Mouse (Mus musculus) CH12F3 (cell line): ENCODE measurements at regions not wholly inside any gene's neighbourhood (a gene's known extent, or its start where the extent isn't known, plus 50 kb on each side); places are given as distances from the start of the nearest gene placed in this dataset.

Experiments used
- in situ Hi-C: fragments of 300-500 bp; cut with MboI; formaldehyde crosslinking; loops from 2 replicates; pipeline ENCODE4 v1.14.3; 2020; ENCODE audit warnings: low sequenced_read_pairs

DNA sequence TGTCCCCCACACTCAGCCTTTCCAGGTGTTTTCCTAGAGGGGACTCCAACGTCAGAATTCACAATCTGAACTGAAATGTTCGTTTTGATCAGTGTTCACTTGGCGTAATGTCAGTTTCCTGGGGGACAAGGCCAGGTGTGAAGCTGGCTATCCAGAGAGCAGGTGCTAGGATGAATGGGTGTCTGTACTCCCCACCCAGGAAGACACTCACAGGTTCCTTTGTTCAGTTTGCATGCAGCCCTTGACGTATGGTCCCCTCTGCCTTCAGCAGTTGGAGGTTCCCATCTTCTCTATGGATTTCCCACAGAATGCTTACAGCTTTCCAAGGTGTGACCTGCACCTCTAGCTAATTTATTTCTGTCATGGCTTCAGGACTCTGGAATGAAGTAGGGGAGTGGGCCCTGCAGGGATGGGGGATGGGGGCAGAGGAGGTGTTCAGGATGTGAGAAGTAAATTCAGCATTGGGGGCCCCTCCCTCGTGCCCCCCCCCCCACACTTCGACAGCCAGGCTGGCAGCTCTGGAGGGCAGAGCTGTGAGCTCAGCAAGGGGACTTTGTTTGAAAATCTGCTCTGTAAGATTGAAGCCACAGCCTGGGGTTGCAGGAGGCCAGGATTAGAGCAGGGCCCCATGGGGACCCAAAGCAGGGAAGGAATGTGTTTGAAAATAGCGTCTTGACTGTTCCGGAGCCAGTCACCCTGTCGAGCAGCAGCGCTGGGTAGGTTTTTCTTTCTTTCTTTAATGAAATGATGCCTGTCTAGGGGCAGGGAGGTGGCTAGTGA, 173.2 kb upstream of the Ubash3b start:
- in situ Hi-C loops: no loop called here

DNA sequence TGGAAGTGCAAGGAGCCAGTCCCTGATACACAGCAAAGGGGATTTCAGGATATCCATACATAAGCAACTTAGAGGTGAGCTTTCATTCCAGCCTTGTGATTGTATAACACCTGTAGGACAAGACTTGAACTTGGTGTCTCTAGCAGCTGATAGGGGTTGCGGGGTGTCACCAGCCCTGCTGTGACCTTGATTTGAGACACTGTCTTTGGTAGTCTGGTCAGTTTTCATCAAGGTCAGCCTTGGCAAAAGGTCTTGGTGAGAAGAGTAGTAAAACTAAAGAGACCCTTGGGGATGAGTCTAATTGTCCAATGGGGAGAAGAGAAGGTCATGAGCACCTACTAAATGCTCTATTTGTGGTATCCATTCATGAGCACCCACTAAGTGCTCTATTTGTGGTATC, 172.0 kb upstream of the Ubash3b start:
- in situ Hi-C loops: no loop called here

DNA sequence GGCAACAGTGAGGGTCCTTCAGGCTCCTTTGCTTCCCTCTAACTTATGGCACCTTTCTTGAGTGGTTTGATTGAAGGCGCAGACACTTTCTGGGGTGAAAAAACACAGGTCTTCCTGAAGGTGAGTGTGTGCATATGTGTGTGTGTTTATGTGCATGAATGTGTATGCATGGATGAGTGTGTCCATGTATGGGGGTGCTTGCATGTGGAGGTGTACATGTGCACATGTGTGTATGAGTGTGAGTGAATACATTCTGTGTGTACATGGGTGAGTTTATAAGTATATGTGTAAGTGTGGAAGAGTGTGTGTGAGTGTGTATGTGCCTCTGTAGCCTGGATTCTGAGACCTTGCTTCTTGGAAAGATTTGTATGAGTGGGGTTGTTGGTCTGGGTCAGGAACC, 167.5 kb upstream of the Ubash3b start:
- in situ Hi-C loops: no loop called here

DNA sequence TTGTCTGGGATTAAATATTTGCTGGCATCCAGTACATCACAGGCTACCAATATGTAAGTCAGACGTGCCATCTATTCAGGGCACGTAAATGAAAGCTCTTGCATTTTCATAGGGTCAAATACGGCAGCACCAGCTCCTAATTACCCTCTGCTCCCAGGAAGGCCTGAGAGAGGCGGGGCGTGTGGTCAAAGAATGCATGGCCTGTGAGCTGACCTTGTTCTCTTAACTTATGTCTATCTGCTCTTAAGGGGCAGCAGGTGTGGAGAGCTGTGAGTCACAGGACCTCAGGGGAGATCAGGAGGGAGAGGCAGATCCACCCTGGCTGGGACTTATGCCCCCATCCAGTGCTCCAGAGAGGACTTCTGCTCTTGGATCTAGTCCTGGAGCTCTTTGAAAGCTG, 167.0 kb upstream of the Ubash3b start:
- in situ Hi-C loops: no loop called here

DNA sequence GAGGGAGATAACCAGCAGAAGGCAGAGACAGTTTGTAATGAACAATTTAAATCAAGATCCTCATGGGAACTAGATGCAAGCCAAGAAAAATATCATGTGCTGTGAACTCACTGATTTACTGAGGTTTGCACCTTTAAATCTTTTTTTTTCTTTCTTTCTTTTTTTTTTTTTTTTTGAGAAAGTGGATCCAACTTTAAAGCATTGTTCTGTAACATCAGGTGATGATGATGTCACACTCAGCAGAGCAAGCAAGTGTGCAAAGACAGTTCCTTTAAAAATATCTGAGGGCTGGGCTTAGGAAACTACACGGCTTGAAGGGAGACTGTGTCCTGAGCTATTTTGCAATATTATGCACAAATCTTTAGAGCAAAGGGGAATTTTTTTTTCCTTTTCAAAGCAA, 166.6 kb upstream of the Ubash3b start:
- in situ Hi-C loops: no loop called here

DNA sequence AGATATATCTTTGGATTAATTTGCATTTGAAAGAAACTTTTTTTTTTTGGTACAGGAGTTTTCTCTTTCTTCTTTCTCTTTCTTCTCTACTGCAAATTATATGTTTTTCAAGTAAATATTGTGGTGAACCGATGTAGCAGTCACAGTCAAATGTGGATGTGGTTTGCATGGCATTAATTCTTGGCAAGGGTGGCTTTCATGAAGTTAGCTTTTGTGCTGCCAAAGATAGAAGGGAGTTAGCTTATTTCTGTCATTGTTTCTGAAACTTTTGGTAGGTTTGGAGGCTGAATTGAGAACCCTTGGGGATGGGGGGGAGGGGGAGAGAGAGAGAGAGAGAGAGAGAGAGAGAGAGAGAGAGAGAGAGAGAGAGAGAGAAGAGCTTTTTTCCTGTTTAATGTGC, 166.1 kb upstream of the Ubash3b start:
- in situ Hi-C loops: no loop called here

DNA sequence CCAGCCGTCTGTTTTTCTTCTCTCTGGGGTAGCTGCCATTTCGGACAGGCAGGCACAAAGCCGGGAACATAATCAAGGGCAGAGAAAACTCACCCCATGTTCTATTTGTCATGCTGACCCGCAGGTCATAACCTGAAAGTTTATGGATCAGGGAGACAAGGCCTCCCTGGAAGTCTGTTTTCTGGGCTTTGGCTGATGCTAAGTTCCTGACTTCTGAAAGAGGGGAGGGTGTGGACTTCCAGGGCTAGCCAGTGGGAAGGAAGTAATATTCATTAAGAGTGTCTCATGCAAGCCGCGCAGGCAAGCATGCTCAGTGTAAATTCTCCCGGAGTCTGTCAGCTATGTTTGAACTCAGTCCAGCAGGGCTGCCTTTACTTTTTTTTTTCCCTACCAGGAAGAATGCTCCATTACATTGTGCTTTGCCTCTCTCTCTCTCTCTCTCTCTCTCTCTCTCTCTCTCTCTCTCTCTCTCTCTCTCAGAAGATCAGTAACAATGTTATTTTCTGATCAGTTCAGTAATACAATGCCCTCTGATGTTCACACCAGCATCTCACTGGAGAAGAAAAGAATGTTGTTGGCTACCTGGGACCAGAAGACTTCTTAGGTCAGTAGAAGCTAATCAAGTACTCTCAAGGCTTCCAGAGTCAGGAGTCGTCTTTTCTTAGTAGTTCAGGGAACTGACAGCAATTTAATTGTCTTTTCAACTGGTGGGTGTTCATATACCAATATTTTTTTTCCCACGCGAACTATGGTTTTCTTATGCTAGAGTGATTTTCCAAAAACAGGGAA, 165.5 kb upstream of the Ubash3b start:
- in situ Hi-C loops: no loop called here

DNA sequence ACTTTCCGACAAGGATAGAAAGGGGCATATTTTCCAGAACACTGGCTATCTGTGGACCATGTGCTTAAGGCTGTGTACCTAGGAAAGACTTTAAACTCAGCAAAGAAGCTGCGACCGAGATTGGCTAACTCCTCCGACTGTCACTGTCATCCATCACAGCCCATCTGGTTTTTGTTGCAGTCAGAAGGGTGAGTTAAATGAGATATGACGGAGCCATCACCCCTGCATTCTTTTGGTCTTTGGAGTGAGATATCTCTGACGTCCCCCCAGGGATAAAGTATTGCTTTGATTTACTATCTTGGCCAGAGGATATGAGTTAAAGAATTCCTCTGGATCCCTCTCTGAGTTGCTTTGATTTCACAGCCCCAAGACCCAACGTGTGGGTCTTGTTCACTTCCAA, 160.0 kb upstream of the Ubash3b start:
- in situ Hi-C loops: no loop called here

DNA sequence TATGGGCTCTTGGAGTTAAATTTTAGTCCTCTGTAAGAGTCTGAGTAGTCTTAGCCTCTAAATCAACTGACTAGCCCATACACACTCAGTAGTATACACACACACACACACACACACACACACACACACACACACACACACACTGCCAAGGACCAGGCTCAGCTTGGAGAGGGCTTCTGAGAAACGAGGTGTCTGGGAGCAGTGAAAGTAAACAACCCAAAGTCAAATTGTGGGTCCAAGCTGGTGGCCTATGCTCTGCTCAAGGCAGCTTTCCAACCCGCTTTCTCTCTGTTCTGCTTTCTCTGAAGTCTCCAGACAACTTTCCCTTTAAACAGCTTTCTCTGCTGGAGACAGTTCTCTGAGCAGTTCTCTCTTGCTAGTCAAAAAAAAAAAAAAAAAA, 157.6 kb upstream of the Ubash3b start:
- in situ Hi-C loops: no loop called here

DNA sequence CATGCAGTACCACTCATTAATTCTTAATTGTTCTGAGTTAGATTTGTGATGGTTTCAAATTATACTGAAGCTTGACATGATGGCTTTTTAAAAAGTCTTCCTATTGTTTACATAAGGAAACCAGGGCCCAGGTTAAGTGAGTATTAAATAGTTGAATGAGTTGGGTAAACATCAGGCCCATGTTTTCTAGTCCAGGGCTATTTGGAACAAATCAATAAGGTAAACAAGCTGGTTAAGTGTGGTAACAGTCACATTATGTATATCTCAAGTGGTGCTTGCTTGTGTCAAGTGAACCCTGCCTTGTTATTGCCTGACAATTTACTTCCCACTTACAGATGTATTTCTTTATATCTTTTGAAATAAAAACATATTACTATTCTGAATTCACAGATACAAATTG, 144.7 kb upstream of the Ubash3b start:
- in situ Hi-C loops: no loop called here

DNA sequence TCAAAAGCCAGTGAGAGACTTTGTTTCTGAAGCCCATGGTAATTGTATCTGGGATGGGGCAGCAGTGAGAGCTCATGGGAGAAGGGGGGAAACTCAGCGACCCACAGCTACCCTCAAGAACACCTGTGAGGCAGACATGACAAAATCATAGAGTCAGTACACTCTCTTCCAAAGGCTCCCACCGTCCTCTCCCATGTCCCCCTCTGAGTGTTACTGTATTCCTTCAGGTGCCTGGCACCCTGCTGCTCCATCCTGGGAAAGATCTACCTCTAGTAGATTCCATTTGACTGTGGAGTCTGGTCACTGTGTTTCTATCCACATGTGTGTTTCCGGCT, 142.0 kb upstream of the Ubash3b start:
- in situ Hi-C loops: no loop called here

DNA sequence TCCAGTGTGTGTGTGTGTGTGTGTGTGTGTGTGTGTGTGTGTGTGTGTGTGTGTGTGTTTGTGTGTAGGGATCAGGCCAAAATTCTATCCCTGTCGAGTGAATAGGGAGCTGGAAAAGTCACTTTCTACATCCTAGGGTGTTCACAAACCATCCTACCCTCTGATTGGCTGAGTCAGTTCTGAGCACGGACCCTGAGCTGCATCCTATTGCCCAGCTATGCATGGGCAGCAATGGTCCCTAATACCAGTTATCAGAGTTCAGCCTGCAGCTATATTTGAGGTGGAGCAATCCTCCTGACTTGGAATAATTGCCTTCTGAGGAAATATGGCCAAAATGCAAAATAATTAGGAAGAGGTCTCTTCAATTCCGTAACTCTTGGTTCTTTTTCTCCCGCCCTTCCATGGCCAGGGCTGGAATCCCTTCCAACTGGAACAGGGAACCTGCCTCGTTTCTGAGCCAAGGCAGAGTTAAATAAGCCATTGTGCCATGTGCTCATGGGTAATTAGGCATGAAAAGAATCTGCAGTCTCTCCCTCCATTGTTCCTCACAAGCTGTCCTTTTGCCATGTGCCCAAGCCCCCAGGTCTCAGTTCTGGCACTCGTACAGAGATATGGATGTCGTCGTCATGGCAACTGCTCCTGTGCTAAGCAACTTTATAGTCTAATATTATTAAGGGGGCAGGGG, 141.5 kb upstream of the Ubash3b start:
- in situ Hi-C loops: no loop called here

DNA sequence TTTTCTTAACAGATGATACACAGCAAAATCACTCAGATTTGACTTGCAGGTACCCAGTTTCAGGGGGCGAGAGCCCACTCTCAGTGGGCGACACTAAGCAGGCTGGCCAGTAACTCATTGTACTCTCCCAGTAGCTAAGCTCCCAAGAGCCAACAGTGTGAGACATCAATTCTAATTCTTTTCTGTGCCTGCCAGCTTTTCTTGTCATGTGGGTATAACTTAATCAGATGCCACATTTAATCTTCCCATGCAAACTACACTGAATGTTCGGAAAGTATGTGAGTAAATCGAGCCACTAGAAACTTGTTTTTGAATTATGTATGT, 124.6 kb upstream of the Ubash3b start:
- in situ Hi-C loops: no loop called here

DNA sequence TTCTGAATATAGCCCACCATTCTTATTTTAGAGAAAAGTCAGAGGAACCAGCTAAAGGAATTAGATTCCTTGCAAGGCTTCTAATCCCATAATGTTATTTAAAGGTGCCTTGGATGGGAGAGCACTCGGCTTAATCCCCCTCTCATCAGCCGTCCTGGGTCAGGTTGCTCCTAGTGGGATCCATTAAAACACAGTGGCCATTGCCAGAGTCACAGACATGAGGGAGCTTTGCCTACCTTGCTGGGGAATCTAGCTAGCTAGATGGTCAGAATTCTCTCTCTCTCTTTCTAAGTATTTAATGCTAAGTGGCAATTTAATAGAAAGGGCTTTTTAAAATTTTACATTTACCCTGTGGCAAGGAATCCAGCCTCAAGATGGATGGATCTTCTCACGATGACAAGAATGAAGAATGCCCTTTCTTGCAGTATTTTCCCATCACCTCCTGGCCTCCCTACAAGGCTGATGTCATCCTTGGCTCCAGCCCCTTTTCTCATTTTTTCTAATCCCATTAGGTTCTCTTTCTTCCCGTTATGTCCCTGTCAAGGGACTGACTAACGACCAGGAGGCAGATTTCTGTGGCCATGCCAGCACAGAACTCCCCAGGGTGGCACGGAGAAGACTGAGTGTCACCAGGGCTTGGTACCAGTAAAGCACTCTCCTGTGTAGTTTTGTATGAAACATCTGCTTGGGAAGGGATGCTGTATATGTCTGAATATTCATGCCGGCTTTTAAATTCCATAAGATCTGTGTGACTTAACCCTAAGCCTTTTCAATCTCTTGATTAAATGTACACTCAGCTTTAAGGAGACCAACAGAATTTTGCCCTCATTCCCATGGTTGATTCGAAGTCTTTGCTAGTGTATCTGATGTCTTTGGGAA, 124.0 kb upstream of the Ubash3b start:
- in situ Hi-C loops: no loop called here

DNA sequence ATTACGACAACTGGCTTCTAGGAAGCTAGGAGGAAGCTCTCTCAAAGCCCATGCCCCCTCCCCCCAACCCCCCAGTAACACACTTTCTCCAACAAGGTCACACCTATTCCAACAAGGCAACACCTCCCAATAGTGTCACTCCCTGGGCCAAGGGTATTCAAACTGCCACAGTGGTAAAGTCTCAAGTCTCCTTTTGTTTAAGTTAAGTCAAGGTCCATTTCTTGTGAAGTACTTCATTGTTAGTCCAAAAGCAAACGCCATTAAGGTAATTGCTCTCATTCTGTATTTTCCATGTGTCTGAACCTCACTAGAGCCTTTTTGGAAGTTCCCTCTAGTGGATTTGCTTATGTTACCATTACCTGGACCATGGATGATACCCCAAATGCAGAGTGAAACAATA, 116.2 kb upstream of the Ubash3b start:
- in situ Hi-C loops: no loop called here

DNA sequence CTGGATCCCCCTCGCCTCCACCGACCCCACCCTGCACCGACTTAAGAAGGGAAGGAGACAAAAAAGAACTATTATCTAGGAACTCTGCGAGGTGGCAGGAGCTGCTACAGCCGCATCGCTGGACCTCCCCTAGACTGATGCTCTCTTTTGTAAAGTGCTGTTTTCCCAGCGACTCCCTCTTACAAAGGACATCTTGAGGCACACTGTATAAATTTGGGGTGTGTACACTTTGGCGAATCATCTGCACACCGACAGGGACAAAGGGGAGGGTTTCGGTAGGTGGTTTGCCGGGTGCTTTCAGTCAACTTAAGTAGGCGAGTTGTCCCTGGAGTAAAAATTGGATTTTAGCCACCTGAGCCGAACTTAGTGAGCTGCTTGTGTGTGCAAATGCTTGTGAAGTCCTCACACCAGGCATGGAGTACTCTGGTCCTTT, 112.4 kb upstream of the Ubash3b start:
- in situ Hi-C loops: no loop called here

DNA sequence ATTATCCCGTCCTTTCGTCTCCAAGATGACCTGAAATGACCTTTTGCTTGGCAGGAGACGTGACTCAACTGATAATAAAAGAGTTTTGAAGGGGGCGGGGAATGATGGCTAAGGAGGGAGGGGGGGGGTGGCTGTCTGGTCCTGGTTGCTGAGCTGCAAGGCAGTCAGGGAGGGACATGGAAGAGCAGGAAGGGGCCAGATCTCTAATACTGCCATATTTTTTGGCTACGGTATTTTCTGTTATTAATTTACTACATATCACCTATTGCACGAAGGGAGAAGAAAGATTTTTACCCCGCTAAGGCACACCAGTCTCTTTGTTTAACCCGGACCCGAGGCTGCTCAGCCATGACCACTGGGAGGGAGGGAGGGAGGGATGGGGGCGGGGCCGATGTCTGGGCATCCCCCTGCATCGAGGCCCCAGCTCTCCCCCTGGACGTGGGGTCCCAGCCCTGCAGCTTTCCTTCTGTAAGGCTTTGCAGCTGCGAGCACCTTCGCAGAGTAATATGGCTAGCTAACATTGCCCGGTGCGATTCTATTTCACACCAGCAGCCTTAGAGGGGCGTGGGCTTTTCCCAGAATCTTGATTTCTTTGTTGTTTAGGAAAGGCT, 111.8 kb upstream of the Ubash3b start:
- in situ Hi-C loops: no loop called here

DNA sequence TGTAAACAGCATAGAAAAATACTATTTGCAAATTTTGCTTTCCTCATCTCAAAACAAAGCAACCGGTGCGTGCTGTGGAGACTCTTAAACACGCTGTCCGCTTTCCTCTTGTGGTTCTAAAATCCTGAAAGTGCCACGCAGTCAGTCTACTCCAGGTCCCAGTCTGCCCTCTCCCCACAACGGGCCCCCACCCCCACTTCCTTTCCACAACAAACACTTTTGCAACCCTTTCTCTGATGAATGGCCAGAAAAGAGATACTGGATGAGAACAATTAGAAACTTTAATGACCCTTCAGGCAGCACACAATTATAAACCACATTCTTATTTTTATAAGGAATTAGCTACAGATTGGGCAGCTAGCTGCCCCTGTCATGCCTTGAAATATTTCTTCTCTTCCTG, 111.1 kb upstream of the Ubash3b start:
- in situ Hi-C loops: no loop called here

DNA sequence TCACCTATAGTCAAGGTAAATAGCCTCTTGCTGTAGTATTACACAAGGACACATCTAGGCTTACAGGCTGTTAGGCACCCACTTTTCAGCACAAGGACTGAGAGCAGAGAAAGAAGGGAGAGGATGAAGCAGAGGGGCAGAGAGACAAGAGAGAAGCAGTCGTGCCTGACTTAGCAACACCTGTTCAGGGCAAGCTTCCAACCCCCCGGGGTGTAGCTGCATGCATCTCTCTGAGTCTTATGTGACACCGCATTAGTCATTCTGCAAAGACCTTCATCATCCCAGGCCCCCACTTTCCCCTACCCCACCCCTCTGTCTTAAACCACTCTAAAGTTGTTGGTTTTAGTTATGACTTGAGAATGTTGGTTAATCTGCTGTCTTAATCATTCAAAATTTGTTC, 106.6 kb upstream of the Ubash3b start:
- in situ Hi-C loops: no loop called here

DNA sequence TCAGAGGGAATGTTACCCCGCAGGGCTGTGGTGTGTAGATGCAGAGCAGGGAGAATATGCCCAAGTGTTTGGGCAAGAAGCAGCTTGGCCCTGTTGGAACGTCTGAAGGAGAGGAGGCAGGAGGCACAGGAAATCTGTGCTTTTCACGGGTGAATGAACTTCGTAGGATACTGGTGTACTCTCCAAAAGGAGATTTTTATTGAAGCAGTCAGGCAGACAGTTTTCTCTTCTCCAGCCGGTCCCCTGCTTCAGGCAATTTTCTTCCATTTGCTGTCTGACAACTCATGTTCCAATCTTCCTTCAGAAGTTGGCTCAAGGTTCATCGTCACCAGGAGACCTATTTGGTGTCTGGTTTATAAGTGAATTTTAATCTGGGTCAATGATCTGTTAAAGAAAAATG, 103.0 kb upstream of the Ubash3b start:
- in situ Hi-C loops: no loop called here

DNA sequence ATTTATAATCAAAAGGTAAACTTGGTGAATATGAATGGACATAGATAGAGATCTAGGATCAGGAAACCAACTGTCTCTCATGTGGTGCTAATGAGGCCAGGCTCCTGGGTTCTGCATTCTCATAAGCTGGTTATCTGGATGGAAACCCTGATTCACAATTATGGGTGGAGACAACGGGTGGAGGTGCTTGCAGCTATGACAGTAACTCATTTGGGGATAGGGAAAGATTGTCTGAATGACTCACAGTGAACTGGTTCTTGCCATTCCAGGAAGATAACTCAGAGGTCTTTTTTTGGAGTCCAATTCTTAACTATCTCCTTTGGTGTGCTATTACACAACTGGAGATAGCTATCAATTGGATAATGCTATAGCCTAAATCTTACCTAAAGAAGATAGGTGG, 95.7 kb upstream of the Ubash3b start:
- in situ Hi-C loops: no loop called here
